Mouse (Mus musculus) E14TG2a.4 (cell line): ENCODE data around the gene Gm9903.

Source experiments
- H3K27me3 ChIP-seq: 2 replicates; pipeline ENCODE4 v1.6.1; 2014; ENCODE audit warnings: low read length, control low read depth; ENCODE audit not compliant: insufficient read depth
- H3K36me3 ChIP-seq: 2 replicates; pipeline ENCODE4 v1.6.1; 2014; ENCODE audit warnings: low read length, control low read depth; ENCODE audit not compliant: insufficient read depth
- H3K4me1 ChIP-seq: replicated peaks from 2 replicates; pipeline ENCODE4 v1.6.1; 2014; ENCODE audit warnings: low read depth, low read length, control low read depth
- H3K4me3 ChIP-seq: replicated peaks from 2 replicates; pipeline ENCODE4 v1.5.1; 2014; ENCODE audit warnings: mild to moderate bottlenecking, low read length
- H3K9me3 ChIP-seq: 2 replicates; pipeline ENCODE4 v1.6.1; 2014; ENCODE audit warnings: low read length, control low read depth
- CTCF ChIP-seq: conservative IDR thresholded peaks from 2 replicates; pipeline ENCODE4 v1.5.1; 2014; ENCODE audit warnings: low read length
- NANOG ChIP-seq: IDR thresholded peaks from 2 replicates; pipeline ENCODE4 v1.6.1; 2014; ENCODE audit warnings: borderline replicate concordance, low read length, mixed read lengths
- POU5F1 ChIP-seq: IDR thresholded peaks from 2 replicates; pipeline ENCODE4 v1.6.1; 2014; ENCODE audit warnings: low read length, borderline replicate concordance

Gene Gm9903

GRCm38 (mm10) chr5:33609226-33609625, 20.5 kb upstream of the Gm9903 start:
- peaks cover 92% of the 10 kb centered on the region for H3K36me3 ChIP-seq
- TF ChIP-seq POU5F1: no peak
- H3K4me1 ChIP-seq: no peaks in the 10 kb centered on the region
- H3K4me3 ChIP-seq: no peak overlapping the region
- 0 out of 2 replicates have a peak, but pooled peaks cover 18% of the 10 kb centered on the region for H3K27me3 ChIP-seq
- no peaks in the 10 kb centered on the region for H3K9me3 ChIP-seq

GRCm38 (mm10) chr5:33611795-33612194, 17.9 kb upstream of the Gm9903 start:
- H3K4me1 ChIP-seq: no peaks in the 10 kb centered on the region
- no peak for TF ChIP-seq POU5F1
- no peak for TF ChIP-seq CTCF
- TF ChIP-seq NANOG: no peak
- H3K9me3 ChIP-seq: no peaks in the 10 kb centered on the region
- H3K4me3 ChIP-seq: no peak overlapping the region
- H3K36me3 ChIP-seq: peaks cover 83% of the 10 kb centered on the region
- H3K27me3 ChIP-seq: 0 out of 2 replicates have a peak, but pooled peaks cover 11% of the 10 kb centered on the region

- Histone ChIP-seq H3K36me3 (peaks cover 57% of the 10 kb centered on the region), H3K9me3 (no peaks in the 10 kb centered on the region), H3K4me3 (no peak overlapping the region), H3K4me1 (peaks cover 11% of the 10 kb centered on the region), H3K27me3 (0 out of 2 replicates have a peak, but pooled peaks cover 5% of the 10 kb centered on the region)
- TF ChIP-seq CTCF: no peak
- no peak for TF ChIP-seq POU5F1
- no peak for TF ChIP-seq NANOG
Observed at GRCm38 (mm10) chr5:33614391-33614790, 15.3 kb upstream of the Gm9903 start.

GRCm38 (mm10) chr5:33622671-33623070, 7.1 kb upstream of the Gm9903 start:
- Histone ChIP-seq H3K36me3 (peaks cover 57% of the 10 kb centered on the region), H3K9me3 (no peaks in the 10 kb centered on the region), H3K4me3 (no peak overlapping the region), H3K4me1 (peaks cover 39% of the 10 kb centered on the region), H3K27me3 (no peaks in the 10 kb centered on the region)
- TF ChIP-seq NANOG: no peak
- TF ChIP-seq POU5F1: no peak
- TF ChIP-seq CTCF: no peak

- Histone ChIP-seq H3K36me3 (peaks cover 57% of the 10 kb centered on the region), H3K9me3 (no peaks in the 10 kb centered on the region), H3K4me1 (peaks cover 44% of the 10 kb centered on the region), H3K27me3 (no peaks in the 10 kb centered on the region), H3K4me3 (no peak overlapping the region)
- TF ChIP-seq CTCF: no peak
- no peak for TF ChIP-seq POU5F1
- TF ChIP-seq NANOG: no peak
Observed at GRCm38 (mm10) chr5:33623766-33624165, 6.0 kb upstream of the Gm9903 start.

GRCm38 (mm10) chr5:33627968-33628367, 1.8 kb upstream of the Gm9903 start:
- Histone ChIP-seq H3K27me3 (no peaks in the 10 kb centered on the region; the same call in 1 of the 2 replicates), H3K4me3 (peak overlapping the region; percentile 95; the same call in 1 of the 2 replicates), H3K4me1 (peaks cover 38% of the 10 kb centered on the region), H3K9me3 (no peaks in the 10 kb centered on the region), H3K36me3 (peaks cover 34% of the 10 kb centered on the region)
- no peak for TF ChIP-seq CTCF
- no peak for TF ChIP-seq NANOG
- TF ChIP-seq POU5F1: no peak

GRCm38 (mm10) chr5:33628820-33629300, 865 bp upstream of the Gm9903 start:
- H3K27me3 ChIP-seq: no peaks in the 10 kb centered on the region; the same call in 1 of the 2 replicates
- H3K36me3 ChIP-seq: peaks cover 26% of the 10 kb centered on the region
- H3K4me3 ChIP-seq: peak overlapping the region; percentile 95
- H3K4me1 ChIP-seq: peaks cover 33% of the 10 kb centered on the region
- H3K9me3 ChIP-seq: no peaks in the 10 kb centered on the region
- TF ChIP-seq POU5F1 (no peak), CTCF (no peak), NANOG (no peak)

GRCm38 (mm10) chr5:33630061-33630460, 336 bp downstream of the Gm9903 start:
- Histone ChIP-seq H3K36me3 (peaks cover 22% of the 10 kb centered on the region), H3K4me3 (peak overlapping the region; percentile 95), H3K9me3 (no peaks in the 10 kb centered on the region), H3K27me3 (no peaks in the 10 kb centered on the region; the same call in 1 of the 2 replicates), H3K4me1 (peaks cover 30% of the 10 kb centered on the region)
- TF ChIP-seq NANOG (no peak), CTCF (no peak), POU5F1 (no peak)

GRCm38 (mm10) chr5:33630615-33631014, 890 bp downstream of the Gm9903 start:
- TF ChIP-seq POU5F1 (no peak), CTCF (no peak), NANOG (no peak)
- Histone ChIP-seq H3K36me3 (peaks cover 21% of the 10 kb centered on the region), H3K27me3 (no peaks in the 10 kb centered on the region; the same call in 1 of the 2 replicates), H3K4me3 (peak overlapping the region; percentile 95; the same call in 1 of the 2 replicates), H3K4me1 (peaks cover 31% of the 10 kb centered on the region), H3K9me3 (no peaks in the 10 kb centered on the region)
